Mouse (Mus musculus): ENCODE results near the gene Sept4. TPM values are rescaled to one million over a fixed set of nuclear protein-coding genes. Genes with fewer than 3 reads are reported as not detected.

The Sept4 gene
- polyA plus RNA-seq, 1 experiment from 2014 or later = 11.6 TPM

- 23% methylated on average over 5 of the region's 5 CpGs for WGBS
- no peaks in the 10 kb centered on the region for H3K36me3 ChIP-seq
- H3K4me2 ChIP-seq = 0 out of 2 replicates have a peak overlapping the region, but pooled peaks have one; percentile 2
- no peaks in the 10 kb centered on the region for H3K9me3 ChIP-seq (replicated peaks)
- ATAC-seq (ENCODE audit: insufficient number of reproducible peaks, low FRiP score) = no peak
- peak overlapping the region; percentile 63 for H3K27ac ChIP-seq (ENCODE audit: poor library complexity, severe bottlenecking)
- no peak overlapping the region for H3K9ac ChIP-seq
- no peak overlapping the region for H3K4me3 ChIP-seq
- no peaks in the 10 kb centered on the region for H3K27me3 ChIP-seq (replicated peaks)
- H3K4me1 ChIP-seq (replicated peaks) = peaks cover 16% of the 10 kb centered on the region
Observed at GRCm38 (mm10) chr11:87554386-87554785, 14.3 kb upstream of the Sept4 start.

DNA sequence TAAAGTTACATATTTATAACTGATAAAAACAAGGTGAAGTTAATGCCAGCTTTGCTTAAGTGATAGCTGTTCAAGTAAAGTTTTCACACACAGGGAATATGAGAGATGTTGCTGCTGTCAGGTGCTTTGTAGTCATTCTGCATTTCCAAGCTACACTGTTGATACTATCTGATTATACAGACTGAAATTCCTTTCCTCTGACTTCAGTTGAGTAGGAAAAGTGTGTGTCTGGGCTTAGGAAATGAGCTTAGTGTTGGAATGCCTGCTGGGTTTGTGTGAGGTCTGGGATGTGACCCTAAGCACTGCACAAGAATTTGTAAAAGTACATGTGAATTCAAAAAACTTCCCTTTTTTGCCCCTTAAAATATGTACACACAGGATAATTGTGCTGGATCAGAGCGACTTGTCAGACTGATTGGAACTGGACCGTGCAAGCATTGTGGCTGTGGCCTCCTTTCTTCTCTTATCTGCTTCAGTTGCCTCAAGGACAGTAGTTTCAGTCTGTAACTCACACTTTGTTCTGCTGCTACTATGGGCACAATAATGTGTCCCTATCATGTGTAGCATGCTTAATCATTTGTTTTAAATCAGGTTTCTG, 13.5 kb upstream of the Sept4 start:
- peak overlapping the region; percentile 71; the same call in 1 of the 2 replicates for H3K27ac ChIP-seq (ENCODE audit: poor library complexity, severe bottlenecking)

DNA sequence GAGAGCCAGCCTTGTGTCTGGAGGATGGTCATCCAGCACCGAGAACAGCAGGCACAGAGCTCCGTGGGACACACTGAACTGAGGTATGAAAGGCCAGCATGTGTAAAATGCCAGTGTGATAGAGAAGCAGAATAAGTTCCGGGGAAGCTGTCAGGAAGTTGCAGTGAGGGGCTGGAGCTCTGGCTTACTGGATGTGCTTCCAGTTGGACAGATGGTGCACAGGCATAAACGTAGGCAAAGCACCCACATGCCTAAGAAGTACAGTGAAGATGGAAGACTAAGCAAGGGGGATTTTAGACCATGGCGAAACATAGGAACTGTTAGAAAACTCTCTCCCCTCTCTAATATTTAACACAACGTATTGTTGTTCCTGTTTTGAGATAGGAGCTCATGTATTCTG, 7.5 kb upstream of the Sept4 start:
- Histone ChIP-seq H3K36me3 (no peaks in the 10 kb centered on the region), H3K4me1 (replicated peaks) (peaks cover 8% of the 10 kb centered on the region; the same call in 1 of the 2 replicates), H3K9me3 (replicated peaks) (no peaks in the 10 kb centered on the region), H3K27me3 (replicated peaks) (no peaks in the 10 kb centered on the region), H3K27ac (ENCODE audit: poor library complexity, severe bottlenecking) (no peak overlapping the region), H3K4me2 (no peak overlapping the region), H3K9ac (no peak overlapping the region), H3K4me3 (no peak overlapping the region)
- no peak for ATAC-seq (ENCODE audit: insufficient number of reproducible peaks, low FRiP score)
- WGBS = 43% methylated on average over 6 of the region's 6 CpGs

More for the DNA sequence above, 13.5 kb upstream of the Sept4 start:
- no peak overlapping the region for H3K9ac ChIP-seq
- H3K4me3 ChIP-seq = no peak overlapping the region
- H3K36me3 ChIP-seq = no peaks in the 10 kb centered on the region
- ATAC-seq (ENCODE audit: insufficient number of reproducible peaks, low FRiP score) = peak; percentile 55; the same call in 1 of the 2 replicates
- WGBS = 28% methylated on average over 2 of the region's 2 CpGs
- H3K27me3 ChIP-seq (replicated peaks) = no peaks in the 10 kb centered on the region
- no peak overlapping the region for H3K4me2 ChIP-seq
- peaks cover 16% of the 10 kb centered on the region for H3K4me1 ChIP-seq (replicated peaks)
- no peaks in the 10 kb centered on the region for H3K9me3 ChIP-seq (replicated peaks)

- Histone ChIP-seq H3K9me3 (replicated peaks) (no peaks in the 10 kb centered on the region), H3K4me3 (no peak within 1 kb of the TSS), H3K27ac (ENCODE audit: poor library complexity, severe bottlenecking) (no peak within 1 kb of the TSS), H3K4me1 (replicated peaks) (peaks cover 27% of the 10 kb centered on the region), H3K9ac (no peak within 1 kb of the TSS), H3K36me3 (no peaks in the 10 kb centered on the region), H3K27me3 (replicated peaks) (no peaks in the 10 kb centered on the region), H3K4me2 (no peak within 1 kb of the TSS)
- 69% methylated on average over 3 of the region's 3 CpGs for WGBS
- ATAC-seq (ENCODE audit: insufficient number of reproducible peaks, low FRiP score) = no peak
Observed at GRCm38 (mm10) chr11:87566501-87566900, 2.2 kb upstream of the Sept4 start, which contains the start of gene Gm11492. Gm11492 (plus strand) TSS chr11:87566653.

DNA sequence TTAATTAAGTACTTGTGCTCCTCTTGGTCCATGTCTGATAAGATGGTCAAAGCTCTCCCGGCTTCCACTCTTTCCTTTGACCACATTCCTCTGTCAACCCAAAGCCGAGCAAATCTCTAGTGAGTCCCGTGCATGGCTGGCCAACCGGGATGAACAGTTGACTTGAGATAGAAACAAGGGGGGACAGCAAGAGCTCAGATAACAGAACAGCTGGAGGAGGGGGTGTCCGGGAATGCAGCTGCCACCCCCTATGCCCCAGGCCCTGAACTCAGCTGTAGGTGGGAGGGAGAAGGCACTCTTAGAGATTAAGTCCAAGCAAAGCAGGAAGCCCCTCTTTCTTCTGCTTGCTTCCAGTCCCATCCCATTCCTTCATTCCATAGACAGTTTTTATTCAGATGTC, 2.0 kb downstream of the Sept4 start:
- Histone ChIP-seq H3K4me1 (replicated peaks) (peaks cover 41% of the 10 kb centered on the region), H3K9ac (no peak overlapping the region), H3K4me2 (peak overlapping the region; percentile 14; the same call in 1 of the 2 replicates), H3K27me3 (replicated peaks) (no peaks in the 10 kb centered on the region), H3K9me3 (replicated peaks) (no peaks in the 10 kb centered on the region), H3K4me3 (no peak overlapping the region), H3K27ac (ENCODE audit: poor library complexity, severe bottlenecking) (no peak overlapping the region; the same call in 1 of the 2 replicates), H3K36me3 (no peaks in the 10 kb centered on the region)
- WGBS = 6% methylated on average over 5 of the region's 5 CpGs
- no peak for ATAC-seq (ENCODE audit: insufficient number of reproducible peaks, low FRiP score)

DNA sequence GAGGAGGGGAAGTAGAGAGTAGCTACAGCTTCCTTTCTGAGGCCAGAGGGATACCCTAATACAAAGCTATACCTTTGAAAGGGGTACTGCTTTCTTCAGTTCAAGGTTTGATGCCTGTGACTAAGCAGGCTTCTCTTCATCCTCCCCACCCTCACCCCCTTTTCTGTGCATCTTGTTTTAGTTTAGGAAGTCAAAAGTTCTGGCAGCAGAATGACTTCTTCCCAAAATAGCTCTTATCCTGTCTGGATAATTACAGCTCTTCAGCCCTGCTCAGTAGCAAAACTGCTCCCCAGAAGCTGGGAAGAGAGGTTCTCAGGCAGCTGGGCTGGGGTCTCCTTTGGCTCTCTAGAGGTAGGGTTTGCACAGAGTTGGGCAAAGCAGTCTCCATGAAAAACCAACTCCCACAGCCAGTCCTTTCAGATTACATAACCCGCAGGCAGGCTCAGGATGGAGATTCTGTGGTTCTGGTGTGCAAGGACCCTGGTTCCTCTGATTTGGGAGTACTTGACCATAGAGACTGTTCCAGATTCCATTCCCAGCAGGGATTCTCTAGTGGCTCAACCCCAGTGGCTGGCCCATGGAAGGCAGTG, 2.8 kb downstream of the Sept4 start:
- no peaks in the 10 kb centered on the region for H3K9me3 ChIP-seq (replicated peaks)
- H3K9ac ChIP-seq = no peak overlapping the region
- H3K4me1 ChIP-seq (replicated peaks) = peaks cover 41% of the 10 kb centered on the region
- no peak overlapping the region; the same call in 1 of the 2 replicates for H3K4me2 ChIP-seq
- H3K27ac ChIP-seq (ENCODE audit: poor library complexity, severe bottlenecking) = no peak overlapping the region; the same call in 1 of the 2 replicates
- WGBS = 84% methylated on average over 1 of the region's 1 CpGs
- no peak for ATAC-seq (ENCODE audit: insufficient number of reproducible peaks, low FRiP score)
- no peaks in the 10 kb centered on the region for H3K36me3 ChIP-seq
- H3K27me3 ChIP-seq (replicated peaks) = 0 out of 2 replicates have a peak, but pooled peaks cover 3% of the 10 kb centered on the region
- H3K4me3 ChIP-seq = no peak overlapping the region

DNA sequence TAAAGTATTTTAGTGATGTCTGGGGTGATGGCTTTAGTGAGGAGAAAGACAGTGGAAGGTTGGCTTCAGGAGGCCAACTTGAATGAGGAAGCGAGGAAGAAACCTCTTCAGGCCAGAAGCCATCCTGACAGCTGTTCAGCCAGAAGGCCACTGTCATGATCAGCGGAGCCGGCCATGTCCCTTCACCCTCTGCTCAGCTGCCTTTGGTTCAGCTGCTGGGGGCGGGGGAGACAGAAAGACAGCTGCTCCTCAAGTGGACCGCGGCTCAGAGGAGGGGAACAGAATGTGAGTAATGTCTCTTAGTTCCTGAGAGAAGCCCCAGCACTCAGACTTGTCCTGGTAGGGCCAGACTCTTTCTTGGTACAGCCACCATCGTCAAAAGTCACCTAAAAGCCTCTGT, 5.0 kb downstream of the Sept4 start:
- H3K4me2 ChIP-seq = no peak overlapping the region
- H3K27me3 ChIP-seq (replicated peaks) = 0 out of 2 replicates have a peak, but pooled peaks cover 6% of the 10 kb centered on the region
- H3K27ac ChIP-seq (ENCODE audit: poor library complexity, severe bottlenecking) = no peak overlapping the region
- no peak overlapping the region for H3K4me3 ChIP-seq
- WGBS = 67% methylated on average over 7 of the region's 7 CpGs
- H3K4me1 ChIP-seq (replicated peaks) = peaks cover 55% of the 10 kb centered on the region
- no peak overlapping the region for H3K9ac ChIP-seq
- no peak for ATAC-seq (ENCODE audit: insufficient number of reproducible peaks, low FRiP score)
- H3K36me3 ChIP-seq = no peaks in the 10 kb centered on the region
- H3K9me3 ChIP-seq (replicated peaks) = no peaks in the 10 kb centered on the region

DNA sequence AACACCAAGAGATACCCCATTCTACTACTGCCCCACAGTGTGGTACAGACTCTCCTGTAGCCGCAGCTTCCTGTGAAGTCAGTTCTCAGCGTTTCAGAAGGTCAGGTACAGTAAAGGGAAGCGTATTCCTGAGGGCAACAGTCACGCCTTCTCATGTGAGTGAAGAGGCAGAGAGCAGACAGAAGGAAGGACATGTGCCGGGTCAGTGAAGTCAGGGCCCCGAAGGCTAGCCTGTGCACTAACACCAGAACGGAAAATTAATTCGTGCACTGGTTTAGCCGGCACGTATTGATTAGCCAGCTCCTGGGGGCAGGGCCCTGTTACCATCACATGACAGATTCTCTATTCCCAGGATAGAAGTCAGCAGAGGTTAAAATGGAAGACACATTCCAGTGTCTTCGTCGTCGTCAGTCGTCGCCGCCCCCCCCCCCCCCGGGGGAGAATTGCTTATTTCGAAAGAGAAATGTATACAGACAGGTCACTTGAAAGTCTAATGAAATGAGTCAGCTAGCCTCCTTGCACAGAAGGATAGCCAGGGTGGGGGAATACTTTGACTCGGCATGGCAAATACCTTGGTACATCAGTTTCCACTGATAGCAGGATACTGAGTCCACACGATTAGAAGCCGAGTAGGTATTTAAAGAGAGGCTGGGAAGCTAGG, 5.9 kb downstream of the Sept4 start:
- Histone ChIP-seq H3K9me3 (replicated peaks) (no peaks in the 10 kb centered on the region), H3K4me3 (no peak overlapping the region), H3K27ac (ENCODE audit: poor library complexity, severe bottlenecking) (no peak overlapping the region), H3K27me3 (replicated peaks) (0 out of 2 replicates have a peak, but pooled peaks cover 6% of the 10 kb centered on the region), H3K36me3 (no peaks in the 10 kb centered on the region), H3K4me1 (replicated peaks) (peaks cover 61% of the 10 kb centered on the region), H3K9ac (no peak overlapping the region), H3K4me2 (no peak overlapping the region)
- 55% methylated on average over 21 of the region's 21 CpGs for WGBS
- no peak for ATAC-seq (ENCODE audit: insufficient number of reproducible peaks, low FRiP score)

DNA sequence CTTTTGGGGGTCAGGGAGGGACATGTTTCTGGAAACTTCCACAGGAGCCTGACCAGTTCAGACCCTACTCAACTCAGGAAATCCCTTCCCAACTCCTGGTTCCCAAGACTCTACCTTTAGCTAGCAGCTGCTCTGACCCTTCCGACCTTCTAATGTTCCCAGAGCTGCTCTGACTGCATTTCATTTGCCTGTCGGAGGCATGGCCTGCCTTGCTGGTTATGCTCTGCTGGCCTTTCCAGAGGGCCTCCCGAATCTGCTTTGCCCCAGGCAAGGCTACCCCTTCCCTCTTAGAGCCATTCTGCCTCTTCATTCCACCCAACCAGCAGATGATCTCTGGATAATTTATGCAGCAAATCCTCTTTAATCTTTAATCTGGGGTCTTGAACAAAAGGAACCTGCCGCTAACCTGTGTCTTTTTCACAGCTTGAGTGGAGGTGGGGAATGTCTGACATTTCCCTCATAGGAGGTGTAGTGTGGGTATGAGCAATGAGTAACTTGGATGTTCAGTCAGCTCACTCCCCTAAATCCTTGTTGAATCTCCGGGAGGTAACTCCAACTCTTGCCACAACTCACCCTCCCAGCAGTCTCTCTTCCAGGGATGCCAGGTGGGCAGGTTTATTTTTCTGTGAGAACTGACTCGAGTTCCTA, 9.0 kb downstream of the Sept4 start:
- H3K4me3 ChIP-seq = peak overlapping the region; percentile 49
- H3K4me1 ChIP-seq (replicated peaks) = peaks cover 52% of the 10 kb centered on the region
- no peak overlapping the region; the same call in 1 of the 2 replicates for H3K9ac ChIP-seq
- no peak overlapping the region for H3K27ac ChIP-seq (ENCODE audit: poor library complexity, severe bottlenecking)
- WGBS = 28% methylated on average over 6 of the region's 6 CpGs
- H3K4me2 ChIP-seq = peak overlapping the region; percentile 80
- H3K9me3 ChIP-seq (replicated peaks) = no peaks in the 10 kb centered on the region
- no peak for ATAC-seq (ENCODE audit: insufficient number of reproducible peaks, low FRiP score)
- no peaks in the 10 kb centered on the region for H3K36me3 ChIP-seq
- H3K27me3 ChIP-seq (replicated peaks) = 0 out of 2 replicates have a peak, but pooled peaks cover 6% of the 10 kb centered on the region

DNA sequence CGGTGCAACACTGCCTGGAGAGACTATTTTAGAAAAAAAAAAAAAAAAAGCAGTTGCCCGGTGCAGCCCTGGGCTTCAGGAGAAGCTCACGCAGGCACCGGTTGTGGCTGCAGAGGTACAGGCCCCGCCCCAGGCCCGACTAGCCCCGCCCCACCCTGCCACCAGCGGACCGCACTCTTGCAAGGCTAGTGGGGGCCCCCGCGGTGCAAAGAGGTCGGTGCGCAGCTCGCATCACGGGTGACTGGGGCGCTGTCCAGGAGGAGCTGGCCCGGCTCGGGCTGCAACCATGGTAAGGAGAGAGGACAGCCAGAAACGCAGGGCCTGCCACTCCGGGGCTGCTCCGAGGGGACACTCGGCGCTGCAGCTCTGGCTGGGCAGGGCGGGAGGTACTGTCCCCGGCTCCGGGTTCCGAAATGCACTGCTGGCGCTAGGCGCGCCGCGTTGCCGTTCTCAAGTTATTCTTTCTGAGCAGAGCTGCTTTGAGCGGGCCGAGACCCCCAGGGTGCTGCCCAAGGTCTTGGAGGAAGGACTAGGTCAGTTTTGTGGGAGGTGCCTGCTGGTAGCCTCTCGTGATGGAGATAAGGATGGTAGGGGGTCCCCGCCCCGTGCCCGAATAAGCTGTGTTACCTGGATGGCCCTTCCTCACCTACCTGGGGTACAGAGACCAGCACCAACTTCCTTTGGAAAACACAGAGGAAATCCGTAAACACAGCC, 9.7 kb downstream of the Sept4 start:
- Histone ChIP-seq H3K27ac (ENCODE audit: poor library complexity, severe bottlenecking) (peak overlapping the region; percentile 12; the same call in 1 of the 2 replicates), H3K4me1 (replicated peaks) (peaks cover 52% of the 10 kb centered on the region)

More for the DNA sequence above, 9.7 kb downstream of the Sept4 start:
- peak; percentile 82 for ATAC-seq (ENCODE audit: insufficient number of reproducible peaks, low FRiP score)
- peak overlapping the region; percentile 49 for H3K4me3 ChIP-seq
- peak overlapping the region; percentile 80 for H3K4me2 ChIP-seq
- WGBS = under 1% methylated on average over 40 of the region's 40 CpGs
- H3K9me3 ChIP-seq (replicated peaks) = no peaks in the 10 kb centered on the region
- peak overlapping the region; percentile 60 for H3K9ac ChIP-seq
- H3K36me3 ChIP-seq = no peaks in the 10 kb centered on the region
- 0 out of 2 replicates have a peak, but pooled peaks cover 6% of the 10 kb centered on the region for H3K27me3 ChIP-seq (replicated peaks)

Data from heart, embryonic 12.5 days (tissue).